Mouse (Mus musculus) ES-E14 (cell line): ENCODE measurements around the gene Olfr749. TPM values are rescaled to one million over a fixed set of nuclear protein-coding genes. Genes with fewer than 3 reads are reported as not detected.
"Not testable (repeated sequence)": the region's sequence is repeated elsewhere in the genome, so short reads cannot be mapped to it uniquely, and the experiment has no call there.

Experiments
- DNase-seq: peaks from one replicate; pipeline ENCODE4 v3.0.0-alpha.2; 2013; ENCODE audit warnings: low read depth, low spot score
- H3K27ac ChIP-seq: 2 replicates; pipeline ENCODE4 v1.5.1; 2012; ENCODE audit warnings: low read depth, mild to moderate bottlenecking, low read length, moderate library complexity, mixed read lengths; ENCODE audit not compliant: poor library complexity, insufficient read depth, severe bottlenecking
- H3K36me3 ChIP-seq: 2 replicates; pipeline ENCODE4 v1.6.1; 2012; ENCODE audit warnings: mild to moderate bottlenecking, low read length, moderate library complexity, mixed read lengths; ENCODE audit not compliant: control insufficient read depth, poor library complexity, insufficient read depth, severe bottlenecking
- H3K4me1 ChIP-seq, 2 experiments: fragments of 150-350 bp in 1 of 2; sonication (generic) in 1 of 2; 2 replicates each; pipeline ENCODE4 v1.6.1; 2012; ENCODE audit warnings: low read length in 2 of 2, mild to moderate bottlenecking in 1 of 2, mixed read lengths in 1 of 2; ENCODE audit not compliant: control insufficient read depth in 2 of 2, insufficient read depth in 2 of 2, poor library complexity in 1 of 2
- H3K4me3 ChIP-seq, 2 experiments: fragments of 150-350 bp in 1 of 2; sonication (generic) in 1 of 2; 2 replicates each; pipeline ENCODE4 v1.5.1; 2012; ENCODE audit warnings: low read length in 2 of 2, low read depth in 1 of 2, mild to moderate bottlenecking in 1 of 2, mixed read lengths in 1 of 2; ENCODE audit not compliant: insufficient read depth in 1 of 2, poor library complexity in 1 of 2, severe bottlenecking in 1 of 2
- H3K9ac ChIP-seq: 2 replicates; pipeline ENCODE4 v1.6.1; 2012; ENCODE audit warnings: low read depth, mild to moderate bottlenecking, low read length, mixed read lengths; ENCODE audit not compliant: poor library complexity, insufficient read depth, severe bottlenecking
- H3K9me3 ChIP-seq: fragments of 150-350 bp; sonication (generic); 2 replicates; pipeline ENCODE4 v1.6.1; 2012; ENCODE audit warnings: low read depth, mild to moderate bottlenecking, low read length; ENCODE audit not compliant: control insufficient read depth, insufficient read depth
- CHD2 ChIP-seq: IDR thresholded peaks from 2 replicates; pipeline ENCODE4 v1.6.1; 2014; ENCODE audit warnings: mild to moderate bottlenecking, low read depth, low read length, inconsistent platforms
- HCFC1 ChIP-seq: IDR thresholded peaks from 2 replicates; pipeline ENCODE4 v1.6.1; 2012; ENCODE audit warnings: low read length, inconsistent platforms, borderline replicate concordance; ENCODE audit not compliant: insufficient read depth
- MAFK ChIP-seq: IDR thresholded peaks from 2 replicates; pipeline ENCODE4 v1.6.1; 2014; ENCODE audit warnings: mild to moderate bottlenecking, low read depth, low read length, inconsistent platforms; ENCODE audit not compliant: insufficient read depth
- ZC3H11A ChIP-seq: IDR thresholded peaks from 2 replicates; pipeline ENCODE4 v1.6.1; 2012; ENCODE audit warnings: low read depth, mild to moderate bottlenecking, inconsistent platforms, low read length, borderline replicate concordance
- ZNF384 ChIP-seq: IDR thresholded peaks from 2 replicates; pipeline ENCODE4 v1.6.1; 2012; ENCODE audit warnings: low read depth, low read length, inconsistent platforms
- in situ Hi-C, 2 experiments: fragments of 600-800 bp; cut with MboI; formaldehyde crosslinking; loops; one replicate each; pipeline ENCODE4 v1.15.1; 2025; ENCODE audit warnings: low sequenced_read_pairs in 2 of 2, inconsistent platforms in 1 of 2; ENCODE audit not compliant: unreplicated experiment in 2 of 2
- total RNA-seq: library from RNA; depleted of rRNA; stranded (reverse); fragments of 300-350 nt; gene quantifications from 2 replicates; pipeline ENCODE4 v1.2.3, GENCODE M21; 2012

The Olfr749 gene
- total RNA-seq, 1 experiment, result not detected

GRCm38 (mm10) chr14:50741584-50741983, 3.3 kb downstream of the Olfr749 start:
- H3K9me3 ChIP-seq, result no peaks in the 10 kb centered on the region
- no peaks in the 10 kb centered on the region for H3K36me3 ChIP-seq
- TF ChIP-seq HCFC1 (no peak), MAFK (no peak), CHD2 (no peak), ZC3H11A (no peak), ZNF384 (no peak)
- H3K4me1 ChIP-seq, result no peaks in the 10 kb centered on the region
- no peak overlapping the region for H3K9ac ChIP-seq
- in situ Hi-C loops, result loop anchor here in 1 of 2 experiments (25.0 kb wide), 1 partner anchor 104 kb away; the partner anchor contains the start of genes Olfr745 and Olfr746
- H3K4me3 ChIP-seq, result no peak overlapping the region
- DNase-seq, result no peak
- no peak overlapping the region for H3K27ac ChIP-seq

- Histone ChIP-seq H3K9me3 (no peaks in the 10 kb centered on the region; the same call in 1 of the 2 replicates), H3K4me3 (no peak overlapping the region), H3K9ac (no peak overlapping the region), H3K36me3 (no peaks in the 10 kb centered on the region), H3K27ac (no peak overlapping the region), H3K4me1 (no peaks in the 10 kb centered on the region)
- no peak for TF ChIP-seq CHD2
- no peak for TF ChIP-seq ZNF384
- no peak for TF ChIP-seq ZC3H11A
- TF ChIP-seq MAFK, result no peak
- TF ChIP-seq HCFC1, result no peak
- in situ Hi-C loops, result loop anchor here in 1 of 2 experiments (25.0 kb wide), 1 partner anchor 103 kb away; the partner anchor contains the start of genes Olfr745 and Olfr746
- no peak for DNase-seq
Measured at GRCm38 (mm10) chr14:50740334-50740733, 4.6 kb downstream of the Olfr749 start.

GRCm38 (mm10) chr14:50722371-50722770, 22.5 kb downstream of the Olfr749 start:
- H3K9me3 ChIP-seq, H3K36me3 ChIP-seq, H3K9ac ChIP-seq, H3K4me3 ChIP-seq, in situ Hi-C loops, DNase-seq, H3K4me1 ChIP-seq, H3K27ac ChIP-seq: not testable (repeated sequence)

DNA sequence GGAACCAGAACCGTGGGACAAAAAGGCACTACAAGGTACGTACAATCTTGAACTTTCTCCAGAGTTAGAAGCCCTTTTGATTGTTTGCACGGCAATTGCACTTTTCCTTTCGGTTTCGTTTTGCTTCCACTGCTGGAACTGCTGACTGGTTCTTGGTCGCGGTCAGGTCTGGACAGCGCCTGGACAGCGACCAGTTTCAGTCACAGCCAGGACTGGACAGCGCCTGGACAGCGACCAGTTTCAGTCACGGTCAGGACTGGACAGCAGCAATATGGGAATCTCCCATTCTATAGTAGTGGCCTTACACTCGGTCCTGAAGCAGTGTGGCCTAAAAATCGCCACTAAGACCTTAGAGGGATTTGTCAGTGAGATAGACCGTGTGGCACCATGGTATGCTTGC, 25.0 kb downstream of the Olfr749 start:
- H3K36me3 ChIP-seq, in situ Hi-C loops, H3K9me3 ChIP-seq, H3K27ac ChIP-seq, H3K4me3 ChIP-seq, H3K4me1 ChIP-seq, DNase-seq, H3K9ac ChIP-seq: not testable (repeated sequence)

DNA sequence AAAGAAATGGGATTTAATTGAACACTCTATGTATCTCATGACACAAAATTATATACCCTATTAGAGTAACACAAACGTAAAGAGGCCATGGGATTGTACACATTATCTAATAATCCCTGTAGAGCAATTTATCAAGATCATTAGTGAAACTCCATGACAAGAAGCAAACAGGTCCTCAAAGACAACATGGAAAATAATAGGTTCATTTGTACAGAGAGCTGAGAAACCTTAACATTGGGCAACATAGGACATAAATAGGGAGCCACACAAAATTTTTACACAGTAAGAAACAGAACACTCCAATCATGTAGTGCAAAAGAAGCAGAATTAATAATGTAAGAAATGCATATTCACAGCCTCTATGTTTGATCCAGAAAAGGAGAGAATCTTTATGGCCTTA, 37.8 kb downstream of the Olfr749 start, which contains the start of gene Olfr748:
Olfr748 (plus strand) TSS at position 301 of the 400 bp plus-strand sequence.
- H3K27ac ChIP-seq, result no peak within 1 kb of the TSS
- no peak for DNase-seq
- H3K36me3 ChIP-seq, result no peaks in the 10 kb centered on the region
- H3K9me3 ChIP-seq, result no peaks in the 10 kb centered on the region
- H3K4me1 ChIP-seq, result no peaks in the 10 kb centered on the region
- in situ Hi-C loops, result no loop called here
- TF ChIP-seq HCFC1, result no peak
- no peak for TF ChIP-seq ZC3H11A
- TF ChIP-seq ZNF384, result no peak
- TF ChIP-seq CHD2, result no peak
- H3K9ac ChIP-seq, result no peak within 1 kb of the TSS
- no peak within 1 kb of the TSS for H3K4me3 ChIP-seq
